Mouse (Mus musculus): Measurements from ENCODE around the gene Sco1.

DNA sequence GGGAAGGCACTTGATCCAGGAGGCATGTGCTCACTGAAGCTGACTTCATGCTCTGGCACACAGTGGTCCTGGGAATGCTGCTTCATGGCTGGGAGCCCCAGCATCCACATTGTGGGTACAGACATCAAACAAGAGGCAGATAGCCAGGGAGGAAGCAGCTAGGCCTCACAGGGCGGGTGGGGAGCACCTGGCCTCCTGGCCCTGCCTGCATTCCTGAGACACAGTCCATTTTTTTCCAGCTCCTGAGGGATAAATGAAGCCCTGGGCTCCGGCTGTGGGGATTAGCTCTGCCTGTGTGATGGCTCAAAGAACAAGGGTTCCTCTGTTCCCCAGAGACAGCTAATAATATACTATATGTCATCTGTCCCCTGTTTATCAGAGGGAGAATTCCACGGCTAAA, 22.6 kb downstream of the Sco1 start:
- TF ChIP-seq CTCF (IDR thresholded peaks at IDR 0.05; ENCODE audit: control insufficient read depth, insufficient read depth, insufficient replicate concordance, low read depth, low read length) (no peak), POLR2A (IDR thresholded peaks at IDR 0.05; ENCODE audit: control insufficient read depth, low read depth, low read length) (no peak)
